Mouse (Mus musculus): ENCODE measurements around the gene Slc6a16. TPM values are rescaled to one million over a fixed set of nuclear protein-coding genes. Genes with fewer than 3 reads are reported as not detected.

The Slc6a16 gene
- 0.32 and 0.46 TPM in 2 replicates for polyA plus RNA-seq (2012; rRNA removed)

DNA sequence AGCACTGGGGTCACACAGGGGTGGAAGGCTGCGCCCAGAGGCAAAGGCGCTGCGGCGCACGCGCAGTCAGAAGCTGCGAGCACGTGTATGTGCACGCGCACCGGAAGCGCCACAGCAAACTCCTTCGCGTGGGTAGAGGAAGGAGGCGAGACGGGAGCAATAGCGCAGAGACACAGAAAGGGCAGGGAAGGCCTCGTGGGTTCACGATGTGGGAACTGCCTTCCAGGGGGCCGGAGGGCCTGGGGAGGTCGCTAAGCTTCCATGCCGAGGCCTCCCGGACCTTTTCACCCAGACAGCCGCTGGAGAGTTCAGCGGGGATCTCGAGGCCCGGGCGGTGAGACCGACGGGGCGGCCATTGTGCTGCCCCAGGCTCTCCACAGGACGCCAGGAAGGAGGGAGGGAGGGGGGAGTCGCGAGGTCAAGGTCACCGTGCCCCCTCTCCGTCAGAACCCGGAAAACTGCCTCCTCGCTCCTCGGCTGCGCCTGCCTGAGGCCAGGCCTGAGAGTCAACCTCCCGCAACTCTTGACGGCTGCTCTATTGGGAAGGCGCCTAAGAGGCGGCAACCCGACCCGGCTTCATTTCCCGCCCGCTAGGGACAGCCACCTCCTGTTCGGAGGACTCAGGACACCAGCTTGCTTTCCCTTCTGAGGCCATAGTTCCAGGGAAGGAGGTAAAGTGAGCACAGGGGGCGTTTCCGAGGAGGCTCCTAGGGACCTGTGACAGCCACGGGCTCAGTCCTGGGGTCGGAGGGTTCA is at the start of gene Slc6a16:
TSS of gene Slc6a16 (plus strand) at position 453 of the 756 bp plus-strand sequence.
- no peak for DNase-seq (ENCODE audit: low read depth)

DNA sequence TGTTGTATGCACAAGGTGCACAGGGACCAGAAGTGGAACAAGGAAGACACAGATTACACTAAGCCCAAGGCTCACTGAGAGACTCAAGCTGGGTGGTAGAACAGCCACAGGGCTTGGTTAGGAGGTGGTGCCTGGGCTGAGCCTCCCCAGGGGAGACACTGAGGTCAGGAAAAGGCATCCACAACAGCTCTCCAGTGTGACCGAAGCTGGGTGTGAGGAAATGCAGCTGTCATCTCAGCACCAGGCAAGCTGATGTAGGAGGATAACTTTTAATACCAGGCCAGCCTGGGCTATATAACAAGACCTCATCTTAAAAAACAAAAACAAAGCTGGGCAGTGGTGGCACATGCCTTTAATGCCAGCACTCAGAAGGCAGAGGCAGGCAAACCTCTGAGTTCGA is 49.7 kb upstream of the Slc6a16 start:
- no peak for DNase-seq (ENCODE audit: low read depth)

DNA sequence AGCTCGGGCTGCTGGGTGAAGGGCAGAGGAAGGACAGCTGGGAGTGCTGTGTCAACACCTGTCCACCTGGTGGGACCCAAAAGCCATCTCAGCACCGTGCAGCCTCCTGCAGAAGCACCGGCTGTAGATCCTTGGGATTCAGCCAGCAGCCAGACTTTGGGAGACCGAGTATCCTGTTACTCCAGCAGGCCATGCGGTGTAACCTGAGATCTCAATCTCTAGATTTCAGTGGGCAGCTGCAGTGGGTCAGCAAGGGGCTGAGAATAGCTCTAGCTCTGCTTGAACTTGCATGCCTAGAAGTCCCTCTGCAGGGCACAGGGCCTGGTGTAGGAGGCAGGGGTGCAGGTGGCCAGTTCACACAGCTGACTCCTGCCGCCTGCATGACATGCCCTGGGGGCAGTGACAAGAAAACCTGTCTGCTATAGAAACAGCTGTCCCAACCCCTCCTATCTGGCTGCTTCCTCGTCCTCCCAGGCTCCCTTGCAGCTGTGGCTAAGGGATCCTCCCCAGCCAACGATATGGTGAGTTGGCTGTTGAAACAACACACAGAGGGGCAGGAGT is 49.0 kb upstream of the Slc6a16 start:
- no peak for DNase-seq (ENCODE audit: low read depth)

DNA sequence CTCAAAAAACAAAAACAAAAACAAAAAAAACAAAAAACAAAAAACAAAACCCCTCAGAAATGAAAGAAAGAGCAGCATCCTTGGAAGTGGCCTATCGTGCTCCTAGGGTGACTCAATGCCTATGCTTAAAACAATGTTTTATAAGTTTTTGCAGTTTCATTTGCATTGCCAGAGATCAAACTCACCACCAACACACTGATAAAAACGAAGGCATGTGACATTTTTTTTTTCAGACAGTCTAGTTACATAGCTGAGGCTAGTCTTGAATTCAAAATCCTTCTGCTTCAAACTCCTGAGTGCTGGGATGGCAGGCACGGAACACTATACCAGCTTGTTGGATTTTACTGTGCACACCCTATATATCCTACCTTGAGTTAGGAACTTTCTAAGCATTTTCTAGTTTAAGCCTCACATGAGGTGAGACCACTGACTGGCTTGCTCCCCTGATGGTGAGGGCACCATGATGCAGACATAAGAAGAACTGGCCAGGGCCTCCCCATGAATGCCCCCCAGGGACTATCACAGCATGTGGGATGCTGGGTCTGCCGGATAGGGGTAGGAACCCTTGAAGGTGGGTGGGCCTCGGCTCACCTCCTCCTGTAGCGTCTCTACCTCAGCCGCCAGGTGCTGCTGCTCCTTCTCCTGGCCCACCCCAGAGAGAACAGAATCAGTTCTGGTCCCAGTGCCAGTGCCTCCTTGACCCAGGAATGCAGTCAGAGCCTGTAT is 48.1 kb upstream of the Slc6a16 start:
- no peak for DNase-seq (ENCODE audit: low read depth)

GRCm38 (mm10) chr7:45193406-45193805 is 47.5 kb upstream of the Slc6a16 start:
- no peak for DNase-seq (ENCODE audit: low read depth)

GRCm38 (mm10) chr7:45193871-45194785 is 46.8 kb upstream of the Slc6a16 start:
- no peak for DNase-seq (ENCODE audit: low read depth)

- DNase-seq (ENCODE audit: low read depth): no peak
Observed at GRCm38 (mm10) chr7:45195341-45196175, 45.3 kb upstream of the Slc6a16 start.

DNA sequence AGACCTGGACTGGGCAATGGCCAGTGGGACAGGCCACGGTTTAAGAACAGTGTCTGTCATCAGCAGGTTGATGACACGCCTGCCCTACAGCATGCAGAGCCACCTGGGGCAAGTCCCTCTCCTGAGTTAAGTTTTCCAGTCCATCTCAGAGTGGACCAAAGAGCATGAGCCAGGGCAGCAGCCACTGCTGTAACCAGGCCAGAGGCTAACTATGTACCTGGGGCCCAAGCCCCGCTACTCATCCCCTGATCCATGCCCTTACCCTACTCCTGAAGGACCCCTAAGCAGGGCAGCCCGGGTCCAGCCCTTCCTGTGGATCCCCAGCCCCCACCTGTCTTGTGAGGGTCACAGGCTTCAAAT is 44.7 kb upstream of the Slc6a16 start:
- no peak for DNase-seq (ENCODE audit: low read depth)

GRCm38 (mm10) chr7:45196994-45197393 is 43.9 kb upstream of the Slc6a16 start:
- DNase-seq (ENCODE audit: low read depth): no peak

DNA sequence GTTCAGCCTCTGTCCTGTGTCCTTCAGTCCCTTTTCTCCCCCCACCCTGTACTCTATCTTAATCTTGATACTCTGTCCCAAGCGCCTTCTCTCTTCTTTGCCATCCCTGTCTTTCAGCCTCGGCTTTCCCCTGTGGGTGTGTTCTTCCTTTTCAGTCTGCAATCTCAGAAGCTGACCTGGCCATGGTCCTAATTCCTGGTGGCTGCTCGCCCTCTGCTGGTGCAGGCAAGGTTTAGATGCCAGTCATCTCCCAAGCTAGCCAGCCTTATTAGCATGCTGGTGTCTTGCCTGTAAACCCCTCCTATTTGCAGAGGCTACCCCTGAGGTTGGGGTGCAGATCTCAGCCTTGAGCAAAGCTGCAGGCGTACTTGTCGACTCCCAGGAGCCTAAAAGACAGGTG is 42.5 kb upstream of the Slc6a16 start:
- no peak for DNase-seq (ENCODE audit: low read depth)

- DNase-seq (ENCODE audit: low read depth): no peak
Observed at GRCm38 (mm10) chr7:45198961-45199360, 41.9 kb upstream of the Slc6a16 start.

DNA sequence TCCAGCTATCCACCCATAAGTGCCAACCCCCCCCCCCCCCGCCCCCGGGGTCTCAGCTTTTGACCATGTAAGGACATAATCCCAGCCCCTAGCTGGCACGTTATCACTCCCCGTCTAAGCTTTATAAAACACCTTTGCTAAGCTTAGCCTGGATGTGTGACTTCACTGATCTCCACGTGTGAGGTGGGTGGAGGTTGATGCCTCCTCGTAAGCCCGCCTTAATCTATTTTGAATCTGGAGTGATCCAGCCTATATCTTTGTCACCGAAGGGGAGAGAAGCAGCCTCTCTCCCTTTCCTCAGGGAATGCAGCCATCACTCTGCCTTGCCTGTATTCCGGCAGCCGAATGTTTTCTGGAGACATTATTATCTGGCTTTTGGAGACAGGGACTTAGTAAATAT is 38.2 kb upstream of the Slc6a16 start:
- DNase-seq (ENCODE audit: low read depth): no peak

- no peak for DNase-seq (ENCODE audit: low read depth)
Observed at GRCm38 (mm10) chr7:45204380-45205143, 36.3 kb upstream of the Slc6a16 start, which contains the start of gene Ccdc155. Gene Ccdc155 (minus strand): TSS chr7:45204892.

- no peak for DNase-seq (ENCODE audit: low read depth)
Observed at GRCm38 (mm10) chr7:45208260-45208659, 32.6 kb upstream of the Slc6a16 start.

DNA sequence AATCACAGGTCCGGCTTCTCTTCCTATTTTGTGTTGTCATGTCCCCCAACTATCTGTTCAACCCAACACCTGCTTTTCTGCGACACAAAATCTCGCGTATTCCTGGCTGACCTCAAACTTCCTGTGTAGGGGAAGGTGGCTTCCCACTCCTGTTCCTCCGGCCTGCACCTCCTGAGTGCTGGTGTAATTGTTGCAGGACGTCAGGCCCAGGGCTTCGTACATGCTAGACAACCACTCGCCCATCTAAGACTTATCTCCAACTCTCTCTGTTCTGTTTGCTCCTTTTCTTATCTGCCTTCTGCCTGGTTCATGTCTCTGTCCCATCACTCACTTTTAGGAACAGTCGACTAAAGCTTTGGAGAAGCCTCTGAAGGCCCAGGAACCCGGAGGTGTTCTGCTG is 29.8 kb upstream of the Slc6a16 start:
- no peak for DNase-seq (ENCODE audit: low read depth)

- no peak for DNase-seq (ENCODE audit: low read depth)
Observed at GRCm38 (mm10) chr7:45211851-45212251, 29.0 kb upstream of the Slc6a16 start, which contains the start of gene Dkkl1. Gene Dkkl1 (minus strand): TSS chr7:45212147.

DNA sequence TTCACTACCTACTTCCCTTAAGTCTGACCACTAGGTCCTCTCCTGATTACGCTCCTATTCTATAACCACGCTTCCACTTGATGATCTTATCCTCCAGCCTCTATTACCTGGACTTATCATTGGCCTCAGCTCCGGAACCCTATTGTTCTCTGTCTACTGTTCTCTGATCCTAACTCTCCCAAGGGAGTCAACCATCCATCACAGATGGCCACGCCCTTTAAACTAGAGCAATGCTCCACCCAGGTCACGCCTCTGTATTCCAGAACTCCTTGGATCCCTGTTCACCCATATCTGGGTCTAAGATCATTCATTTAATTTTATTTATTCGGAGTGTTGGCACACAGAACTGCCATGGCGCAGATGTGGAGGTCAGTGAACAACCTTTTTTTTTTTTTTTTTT is 28.5 kb upstream of the Slc6a16 start:
- no peak for DNase-seq (ENCODE audit: low read depth)

GRCm38 (mm10) chr7:45213708-45214107 is 27.2 kb upstream of the Slc6a16 start:
- no peak for DNase-seq (ENCODE audit: low read depth)

- no peak for DNase-seq (ENCODE audit: low read depth)
Observed at GRCm38 (mm10) chr7:45215673-45216441, 25.0 kb upstream of the Slc6a16 start, which contains the start of gene Tead2. Gene Tead2 (plus strand): TSS chr7:45215753.
